Mouse (Mus musculus) neutrophil, adult 5-6 weeks (primary cell): ENCODE measurements around the gene Magi1. TPM values are rescaled to one million over a fixed set of nuclear protein-coding genes. Genes with fewer than 3 reads are reported as not detected.

ENCODE experiments used
- ATAC-seq: fragments of 151-379, 151-347 bp; 2 replicates; pipeline ENCODE4 v1.8.0; 2017; ENCODE audit warnings: mild to moderate bottlenecking, moderate TSS enrichment; ENCODE audit not compliant: insufficient number of reproducible peaks, poor library complexity, low FRiP score, severe bottlenecking; ENCODE audit errors: extremely low read depth
- total RNA-seq: library from RNA; stranded (forward); fragments of 200-1000 nt; gene quantifications from 2 replicates; pipeline ENCODE4 v1.2.3, GENCODE M21; 2017

Magi1 gene
- total RNA-seq, result not detected in 2 replicates

DNA sequence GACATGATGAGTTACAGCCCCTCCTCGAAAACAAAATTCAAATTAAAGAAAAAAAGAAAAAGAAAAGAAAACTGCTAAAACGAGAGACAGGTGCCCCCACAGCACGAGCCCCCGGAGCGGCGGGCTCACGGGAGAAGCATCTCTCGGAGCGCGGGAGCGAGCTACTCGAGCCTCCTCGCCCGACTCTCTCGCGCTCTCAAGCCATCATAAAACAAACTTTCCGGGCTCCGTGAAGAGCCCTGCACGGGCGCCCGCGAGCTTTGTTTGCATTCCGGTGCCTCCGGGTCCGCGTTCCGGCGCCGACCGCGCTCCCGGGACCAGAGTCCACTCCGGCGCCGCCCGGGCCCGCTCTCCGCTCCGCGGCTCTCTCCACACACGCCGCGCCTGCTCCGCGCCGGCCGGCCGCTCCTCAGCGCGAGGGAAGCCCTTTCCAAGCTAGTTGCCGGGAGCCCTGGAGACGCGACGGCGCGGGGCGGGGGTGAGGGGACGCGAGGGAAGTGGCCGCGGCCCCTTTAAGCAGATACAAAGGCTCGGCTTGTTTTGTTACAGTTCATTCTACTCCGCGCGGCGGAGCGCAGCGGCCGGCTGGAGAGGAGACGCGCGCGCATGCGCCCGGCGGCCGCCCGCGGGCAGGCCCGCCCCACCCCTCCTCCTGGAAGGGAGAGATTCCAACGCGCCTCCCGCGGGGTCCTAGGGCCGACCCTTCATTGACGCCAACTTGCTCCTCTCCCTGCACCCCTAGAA is at the start of gene Magi1:
Gene Magi1, minus strand, starts transcription at position 600 of the 744 bp plus-strand sequence.
- ATAC-seq, result no peak

- no peak for ATAC-seq
Observed at GRCm38 (mm10) chr6:94327143-94327542, 43.4 kb upstream of the Magi1 start.

GRCm38 (mm10) chr6:94316886-94317285 is 33.2 kb upstream of the Magi1 start:
- ATAC-seq, result no peak

DNA sequence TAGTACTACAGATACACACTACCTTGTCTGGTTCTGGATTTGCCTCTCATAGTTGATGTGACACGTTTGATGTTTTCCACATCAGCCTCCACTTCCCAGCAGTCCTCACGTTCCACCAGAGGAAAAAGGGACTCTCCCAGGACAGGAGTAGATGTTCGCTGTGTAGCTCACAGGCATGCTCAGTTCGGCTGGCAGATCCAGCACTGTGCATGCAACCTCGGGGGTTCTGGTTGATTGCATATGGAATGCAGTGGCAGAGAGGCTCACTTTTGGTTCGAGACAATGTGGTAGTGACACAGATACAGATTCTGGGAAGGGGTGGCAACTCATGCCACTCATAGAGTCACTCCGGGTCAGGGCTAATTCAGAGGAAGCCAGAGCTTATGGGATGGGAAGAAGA is 28.6 kb upstream of the Magi1 start:
- ATAC-seq, result no peak

GRCm38 (mm10) chr6:94308498-94308897 is 24.8 kb upstream of the Magi1 start:
- no peak for ATAC-seq

- ATAC-seq, result no peak
Observed at GRCm38 (mm10) chr6:94303512-94303911, 19.8 kb upstream of the Magi1 start.

GRCm38 (mm10) chr6:94301804-94302203 is 18.1 kb upstream of the Magi1 start:
- ATAC-seq, result no peak

- ATAC-seq, result no peak
Observed at GRCm38 (mm10) chr6:94300562-94300961, 16.8 kb upstream of the Magi1 start.

GRCm38 (mm10) chr6:94287387-94287786 is 3.7 kb upstream of the Magi1 start:
- ATAC-seq, result no peak

DNA sequence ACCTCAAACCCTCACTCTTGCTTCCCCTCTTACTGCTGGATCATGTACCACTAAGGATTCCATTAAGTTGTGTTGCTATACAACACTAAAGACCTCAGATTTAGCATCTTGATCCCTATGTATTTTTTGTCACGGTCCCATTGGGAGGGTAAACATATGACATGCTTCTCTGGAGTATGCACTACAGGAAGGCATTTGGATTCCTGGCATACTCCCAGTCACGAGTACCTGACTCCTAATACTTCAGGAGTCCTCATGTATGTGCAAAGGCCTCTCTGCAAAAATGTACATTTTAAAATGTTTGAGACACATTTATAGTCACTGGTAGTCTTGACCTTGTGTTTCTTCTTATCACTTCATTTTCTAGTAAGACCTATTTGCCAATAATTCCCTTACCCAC is 2.8 kb upstream of the Magi1 start:
- ATAC-seq, result no peak

- ATAC-seq, result no peak
Observed at GRCm38 (mm10) chr6:94284089-94284825, 540 bp upstream of the Magi1 start.

GRCm38 (mm10) chr6:94282301-94283241 is 1.1 kb downstream of the Magi1 start:
- ATAC-seq, result no peak

DNA sequence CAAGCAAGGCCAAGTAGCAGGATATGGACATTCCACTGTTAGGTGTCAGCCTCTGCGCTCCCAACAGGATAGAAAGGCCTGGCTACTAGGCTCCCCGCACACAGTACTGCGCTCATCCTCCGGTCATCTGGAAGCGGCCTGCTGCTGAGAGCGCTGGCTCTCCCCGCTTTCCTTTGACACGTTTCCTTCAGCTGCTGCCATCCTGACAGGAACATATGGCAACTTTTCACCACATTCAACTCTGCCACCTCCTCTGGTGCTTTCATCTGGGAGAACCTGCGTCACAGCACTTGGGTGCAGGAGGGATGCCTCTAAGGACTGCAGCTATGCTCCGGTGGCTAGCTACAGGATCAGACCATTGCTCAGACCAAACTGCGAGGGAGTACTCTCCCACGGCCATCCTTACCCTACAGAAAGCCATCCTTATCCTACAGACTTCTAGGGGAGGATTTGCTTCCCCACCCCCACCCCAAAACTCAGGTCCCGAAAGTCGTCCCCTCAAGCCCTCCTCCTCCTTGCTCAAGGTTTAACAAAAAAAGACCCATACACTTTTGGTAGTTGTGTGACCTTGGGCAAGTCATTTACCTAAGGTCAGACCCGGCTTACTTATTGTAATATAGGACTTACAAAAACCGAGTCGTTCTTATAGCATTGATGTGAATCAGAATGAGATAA is 2.0 kb downstream of the Magi1 start:
- ATAC-seq, result no peak

GRCm38 (mm10) chr6:94273941-94274340 is 9.8 kb downstream of the Magi1 start:
- ATAC-seq, result no peak

GRCm38 (mm10) chr6:94270001-94270400 is 13.7 kb downstream of the Magi1 start:
- no peak for ATAC-seq

DNA sequence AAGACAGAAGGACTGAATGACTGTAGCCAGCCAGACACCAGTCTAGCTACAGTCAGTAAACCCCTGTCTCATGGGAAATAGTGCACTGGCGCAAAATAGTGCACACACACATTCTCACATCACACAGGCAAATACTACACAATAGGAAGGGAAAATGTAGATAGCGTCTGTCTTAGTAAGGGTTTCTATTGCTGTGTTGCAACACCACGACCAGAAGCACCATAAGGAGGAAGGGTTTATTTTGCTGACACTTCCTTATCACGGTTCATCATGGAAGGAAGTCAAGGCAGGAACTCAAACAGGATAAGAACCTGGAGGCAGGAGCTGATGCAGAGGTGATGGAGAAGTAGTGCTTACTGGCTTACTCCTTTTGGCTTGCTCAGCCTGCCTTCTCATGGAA is 14.5 kb downstream of the Magi1 start:
- ATAC-seq, result no peak

DNA sequence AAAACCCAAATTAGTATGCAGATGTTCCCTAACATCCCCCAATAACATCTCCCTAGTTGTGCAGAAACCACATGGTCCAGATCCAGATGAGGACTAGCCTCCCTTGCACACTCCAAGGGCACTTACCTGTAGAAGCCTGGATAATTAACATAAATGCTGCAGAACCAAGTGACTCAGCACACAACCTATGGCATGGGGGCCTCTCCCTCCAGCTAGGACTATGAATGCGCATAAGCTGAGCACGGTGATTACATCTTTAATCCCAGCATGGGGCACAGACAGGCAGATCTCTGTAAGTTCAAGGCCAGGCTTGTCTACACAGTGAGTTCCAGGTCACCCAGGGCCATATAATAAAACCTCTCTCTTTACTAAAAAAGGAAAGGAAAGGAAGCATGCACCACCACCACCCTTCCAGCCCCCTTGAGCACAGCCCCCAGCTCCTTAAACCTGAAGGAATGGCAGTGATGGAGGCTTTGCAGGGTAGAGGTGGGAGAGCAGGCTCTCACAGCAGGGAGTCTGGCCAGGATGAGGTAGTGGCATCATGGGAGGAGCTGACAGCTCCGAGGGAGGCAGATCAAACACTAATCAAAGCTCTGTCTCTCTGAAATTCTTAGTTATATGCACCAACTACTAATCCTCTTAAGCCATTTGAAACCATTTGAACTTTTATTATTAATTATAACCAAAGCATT is 18.3 kb downstream of the Magi1 start:
- no peak for ATAC-seq

GRCm38 (mm10) chr6:94264183-94264941 is 19.4 kb downstream of the Magi1 start:
- ATAC-seq, result no peak
